Comparison of ENCODE assay signal across 9 mouse cellular contexts in genomic region chr3:150435199-150435598, GRCm38 (mm10).
DNase-seq lines count a peak whose midpoint lies in the region; ATAC-seq and TF ChIP-seq lines count a peak whose summit lies in the region.
"Had no signal": no experiment of that assay in that cellular context is flagged by ENCODE, and none has a peak within 500 bp of the region (broad histone marks: within the 10 kb centered on the region; RNA-seq: fewer than 3 reads in every experiment).

No protein-coding gene starts in this region.

- TF ChIP-seq EP300 in lung, postnatal 0 days (IDR thresholded peaks at IDR 0.05): no peak

- H3K4me1 ChIP-seq in lung, postnatal 0 days (ENCODE audit: insufficient read depth, low read depth, low read length): no peaks in the 10 kb centered on the region
- no peaks in the 10 kb centered on the region; the same call in 1 of the 2 replicates for H3K4me1 ChIP-seq in forebrain, embryonic 12.5 days
- H3K4me1 ChIP-seq in midbrain, embryonic 16.5 days (ENCODE audit: control insufficient read depth, insufficient read depth, low read length): no peaks in the 10 kb centered on the region

- H3K36me3 ChIP-seq in lung, postnatal 0 days (ENCODE audit: insufficient read depth, low read length): no peaks in the 10 kb centered on the region
- H3K36me3 ChIP-seq in forebrain, embryonic 12.5 days (replicated peaks): no peaks in the 10 kb centered on the region
- H3K36me3 ChIP-seq in midbrain, embryonic 16.5 days (ENCODE audit: control insufficient read depth, insufficient read depth, low read length): no peaks in the 10 kb centered on the region

- TF ChIP-seq CTCF in gastrocnemius, adult 2 months (IDR thresholded peaks at IDR 0.05): peak; percentile 27; the same call in 1 of the 2 replicates
- TF ChIP-seq CTCF in lung, postnatal 0 days (IDR thresholded peaks at IDR 0.05): peak; percentile 58

- H3K4me2 ChIP-seq in lung, postnatal 0 days (replicated peaks; ENCODE audit: low read depth, low read length): no peak overlapping the region
- H3K4me2 ChIP-seq in forebrain, embryonic 12.5 days: no peak overlapping the region
- H3K4me2 ChIP-seq in midbrain, embryonic 16.5 days (ENCODE audit: low read length): no peak overlapping the region

- H3K9me3 ChIP-seq in lung, postnatal 0 days (ENCODE audit: low read length): no peaks in the 10 kb centered on the region
- H3K9me3 ChIP-seq in forebrain, embryonic 12.5 days: no peaks in the 10 kb centered on the region
- H3K9me3 ChIP-seq in midbrain, embryonic 16.5 days (replicated peaks; ENCODE audit: control insufficient read depth, low read length, poor library complexity, severe bottlenecking): no peaks in the 10 kb centered on the region

- H3K27ac ChIP-seq in gastrocnemius, adult 2 months: no peak overlapping the region
- H3K27ac ChIP-seq in lung, postnatal 0 days (ENCODE audit: low read length): no peak overlapping the region
- H3K27ac ChIP-seq in forebrain, embryonic 12.5 days: no peak overlapping the region
- no peak overlapping the region for H3K27ac ChIP-seq in midbrain, embryonic 16.5 days (ENCODE audit: low read length)

- H3K27me3 ChIP-seq in lung, postnatal 0 days (replicated peaks; ENCODE audit: insufficient read depth, low read length): no peaks in the 10 kb centered on the region
- no peaks in the 10 kb centered on the region for H3K27me3 ChIP-seq in forebrain, embryonic 12.5 days
- H3K27me3 ChIP-seq in midbrain, embryonic 16.5 days (ENCODE audit: control insufficient read depth, insufficient read depth, low read depth, low read length): no peaks in the 10 kb centered on the region

- WGBS in lung, postnatal 0 days: 49% methylated on average over 1 of the region's 1 CpGs
- WGBS in forebrain, embryonic 12.5 days: 88% methylated on average over 1 of the region's 1 CpGs
- 88% methylated on average over 1 of the region's 1 CpGs for WGBS in midbrain, embryonic 16.5 days

- intact Hi-C loops in gastrocnemius, adult 2 months (cut with DNase I): no loop called here

- no peak for DNase-seq in gastrocnemius, adult 2 months
- no peak for DNase-seq in gastrocnemius, postnatal 4 days (ENCODE audit: low spot score in 2 of 2)
- DNase-seq in lung, postnatal 0 days (ENCODE audit: low spot score): peak; percentile 39
- no peak for DNase-seq in lung, adult 18-20 months
- DNase-seq in heart, adult 8-10 months (ENCODE audit: low spot score): no peak
- no peak for DNase-seq in c-Kit-positive CD71-positive TER-119-positive erythroid progenitor cells, embryonic 14.5 days (ENCODE audit: low spot score)

- H3K4me3 ChIP-seq in gastrocnemius, adult 2 months: no peak overlapping the region
- H3K4me3 ChIP-seq in lung, postnatal 0 days (ENCODE audit: low read depth, low read length): no peak overlapping the region
- H3K4me3 ChIP-seq in forebrain, embryonic 12.5 days (replicated peaks): no peak overlapping the region
- H3K4me3 ChIP-seq in midbrain, embryonic 16.5 days (ENCODE audit: low read depth, low read length): no peak overlapping the region

- no peak for ATAC-seq in lung, postnatal 0 days
- ATAC-seq in forebrain, embryonic 12.5 days (ENCODE audit: low FRiP score): peak; percentile 39; the same call in 1 of the 2 replicates
- ATAC-seq in midbrain, embryonic 16.5 days: peak; percentile 70
- ATAC-seq: CD4-positive, CD25-positive, alpha-beta regulatory T cell, adult 4 months had no signal

- no peak overlapping the region for H3K9ac ChIP-seq in lung, postnatal 0 days (replicated peaks; ENCODE audit: low read depth)
- H3K9ac ChIP-seq in forebrain, embryonic 12.5 days: no peak overlapping the region
- no peak overlapping the region for H3K9ac ChIP-seq in midbrain, embryonic 16.5 days (ENCODE audit: low read depth, low read length)
